Mouse (Mus musculus) heart, adult 10 weeks (tissue): ENCODE measurements around the gene Atp5f1. TPM values are rescaled to one million over a fixed set of nuclear protein-coding genes. Genes with fewer than 3 reads are reported as not detected.

Experiments used
- polyA plus RNA-seq: library from polyadenylated mRNA; stranded (reverse); fragments of 350-450 nt; fragmentation: Illumina TruSeq; extraction: RNeasy Lipid Tissue Mini Kit (QIAGEN cat#74804); gene quantifications from one replicate; pipeline ENCODE4 v1.2.3, GENCODE M21; 2014; ENCODE audit warnings: low read depth, low replicate concordance

Gene Atp5f1
- polyA plus RNA-seq = 1,553 TPM

GRCm38 (mm10) chr3:105959999-105960398, at the start of gene Atp5f1:
Gene Atp5f1 (minus strand): TSS chr3:105960099.

GRCm38 (mm10) chr3:105973411-105973810, 13.5 kb upstream of the Atp5f1 start, which contains the start of gene Ovgp1:
Gene Ovgp1 (plus strand): TSS chr3:105973711.

DNA sequence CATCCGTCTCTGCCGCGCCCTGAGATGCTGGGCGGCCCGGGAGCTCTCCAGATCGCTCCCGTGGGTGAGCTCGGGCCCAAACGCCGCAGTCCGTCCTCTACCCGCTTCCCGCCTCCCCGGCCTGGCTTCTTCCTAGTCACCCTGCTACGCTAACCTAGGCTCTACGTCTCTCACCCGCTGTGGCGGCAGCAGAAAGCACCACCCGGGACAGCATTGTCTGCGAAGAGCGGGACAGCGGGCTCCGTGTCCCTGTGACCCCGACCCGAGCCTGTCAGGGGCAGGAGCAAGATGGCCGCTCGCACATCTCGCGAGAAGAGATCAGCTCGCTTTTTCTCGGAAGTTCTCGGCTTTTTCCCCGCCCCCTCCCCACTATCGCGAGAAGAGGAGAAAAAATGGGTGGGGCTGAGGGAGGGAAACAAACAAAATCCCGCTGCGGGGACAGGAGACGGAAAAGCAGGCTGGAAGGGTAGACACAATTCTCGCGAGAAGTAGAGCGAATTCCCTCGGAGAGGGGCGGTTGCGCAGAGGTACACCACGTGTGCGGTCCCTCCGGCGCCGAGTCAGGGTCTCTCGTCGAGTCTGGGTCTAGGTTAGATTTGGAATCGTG, 822 bp downstream of the Atp5f1 start, which contains the start of gene Wdr77:
TSS of gene Wdr77 (plus strand) at position 396 of the 607 bp plus-strand sequence.

GRCm38 (mm10) chr3:105932240-105933071, 27.4 kb downstream of the Atp5f1 start, which contains the start of gene I830077J02Rik:
Gene I830077J02Rik (minus strand): TSS chr3:105932664.

Other genes with a start within 250 kb of the Atp5f1 start
- 87.1 TPM for gene Rap1a, start 158.8 kb downstream of the Atp5f1 start, polyA plus RNA-seq
- gene Adora3, start 89.2 kb downstream of the Atp5f1 start, polyA plus RNA-seq = 0.50 TPM
- gene Tmigd3, start 89.2 kb downstream of the Atp5f1 start, polyA plus RNA-seq = not detected
- 1.4 TPM for gene I830077J02Rik, start 27.4 kb downstream of the Atp5f1 start, polyA plus RNA-seq
- gene Wdr77, start 730 bp downstream of the Atp5f1 start, polyA plus RNA-seq = 37.5 TPM
- 2.3 TPM for gene Ovgp1, start 13.6 kb upstream of the Atp5f1 start, polyA plus RNA-seq
- gene Pifo, start 54.5 kb upstream of the Atp5f1 start, polyA plus RNA-seq = not detected
- not detected for gene Chil5, start 72.7 kb upstream of the Atp5f1 start, polyA plus RNA-seq
- gene Chia1, start 153.1 kb upstream of the Atp5f1 start, polyA plus RNA-seq = not detected
- gene Chil3, start 207.5 kb upstream of the Atp5f1 start, polyA plus RNA-seq = 1.2 TPM